Mouse (Mus musculus) lung, adult 2 months (tissue): ENCODE measurements around the gene Fzd7.

Source experiments
- CTCF ChIP-seq: fragments of 200-500 bp; IDR thresholded peaks from 2 replicates; pipeline ENCODE4 v1.5.1; 2011; ENCODE audit warnings: mild to moderate bottlenecking, low read length, control low read depth; ENCODE audit not compliant: insufficient read depth
- POLR2A ChIP-seq: fragments of 200-500 bp; IDR thresholded peaks from 2 replicates; pipeline ENCODE4 v1.6.1; 2011; ENCODE audit warnings: low read depth, mild to moderate bottlenecking, control low read depth, low read length, borderline replicate concordance; ENCODE audit errors: extremely low read depth

DNA sequence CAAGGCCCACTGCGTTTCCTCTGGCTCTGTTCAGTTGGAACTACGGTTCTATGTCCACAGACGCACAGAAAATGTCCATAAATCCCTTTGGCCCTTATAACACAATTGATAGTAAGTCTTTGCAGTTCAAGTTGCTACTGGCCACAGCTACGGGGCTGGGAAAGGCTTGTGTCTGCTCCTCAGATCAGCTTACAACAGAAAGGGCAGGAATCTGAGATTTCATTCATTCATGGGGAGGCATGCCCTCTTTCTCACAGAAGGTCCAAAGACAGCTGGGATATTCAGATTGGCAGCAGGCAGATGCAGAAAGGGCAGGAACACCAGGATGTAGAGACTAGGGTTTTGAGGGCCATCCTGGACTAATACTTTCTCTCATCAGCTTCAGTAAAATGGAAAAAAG is 43.9 kb upstream of the Fzd7 start:
- TF ChIP-seq CTCF, result no peak
- no peak for TF ChIP-seq POLR2A
